31 mouse cellular contexts compared by ENCODE assay signal in the genomic region with DNA sequence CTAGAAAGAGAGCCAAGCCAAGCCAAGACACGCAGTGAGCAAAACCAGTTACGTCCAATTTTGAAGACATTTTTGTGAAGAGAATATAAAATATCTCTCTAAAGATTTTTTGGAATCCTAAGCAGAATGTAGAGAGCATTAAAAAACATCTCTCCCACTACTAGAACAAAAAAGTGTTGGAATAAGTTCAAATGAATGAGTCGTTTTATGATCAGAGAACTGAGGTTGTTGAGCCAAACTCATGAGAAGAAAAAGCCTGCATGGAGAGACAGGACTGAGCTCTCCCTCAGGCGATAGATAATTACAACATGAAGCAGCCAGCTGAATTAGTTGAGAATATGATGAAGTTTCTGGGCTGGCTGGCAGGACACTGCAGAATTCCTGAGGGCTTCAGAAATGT. TPM values are rescaled to one million over a fixed set of nuclear protein-coding genes. Genes with fewer than 3 reads are reported as not detected.
DNase-seq lines count a peak whose midpoint lies in the region; ATAC-seq and TF ChIP-seq lines count a peak whose summit lies in the region.
"Had no signal": no experiment of that assay in that cellular context is flagged by ENCODE, and none has a peak within 500 bp of the region (broad histone marks: within the 10 kb centered on the region; RNA-seq: fewer than 3 reads in every experiment).

No protein-coding gene starts in this region.

- POLR2A ChIA-PET in Patski (lab: Charles Lee): no interaction called here

- no peak overlapping the region for H3K4me3 ChIP-seq in limb, embryonic 14.5 days (replicated peaks; ENCODE audit: low read length)
- H3K4me3 ChIP-seq in limb, embryonic 10.5 days: no peak overlapping the region
- no peak overlapping the region for H3K4me3 ChIP-seq in forebrain, embryonic 13.5 days
- H3K4me3 ChIP-seq: embryonic facial prominence, embryonic 12.5 days; forebrain, embryonic 10.5 days; heart, adult 2 months; heart, embryonic 10.5 days; heart, embryonic 13.5 days; hindbrain, embryonic 12.5 days; hindbrain, embryonic 15.5 days had no signal

- 75% methylated on average over 4 of the region's 4 CpGs for WGBS in limb, embryonic 14.5 days
- 91% methylated on average over 4 of the region's 4 CpGs for WGBS in limb, embryonic 10.5 days
- 90% methylated on average over 4 of the region's 4 CpGs for WGBS in forebrain, embryonic 13.5 days

- TF ChIP-seq POLR2A in limb, embryonic 14.5 days (IDR thresholded peaks at IDR 0.05; ENCODE audit: borderline replicate concordance, extremely low read depth, insufficient read depth, insufficient read length): no peak

- peak; percentile 87 for ATAC-seq in frontal cortex, adult (ENCODE audit: low TSS enrichment)
- ATAC-seq in limb, embryonic 14.5 days (ENCODE audit: low FRiP score, low read depth): no peak
- no peak for ATAC-seq in Patski
- no peak for ATAC-seq in forebrain, embryonic 13.5 days
- ATAC-seq in erythroblast, adult 5-6 weeks (replicated peaks; ENCODE audit: low FRiP score, poor library complexity, severe bottlenecking): no peak
- ATAC-seq: activated CD4-positive, CD25-positive, alpha-beta regulatory T cell, adult 4 months; forebrain, embryonic 14.5 days; forebrain, postnatal 0 days had no signal

- H3K9ac ChIP-seq in limb, embryonic 14.5 days (ENCODE audit: low read depth, low read length, severe bottlenecking): no peak overlapping the region
- H3K9ac ChIP-seq in forebrain, embryonic 13.5 days: no peak overlapping the region
- H3K9ac ChIP-seq: embryonic facial prominence, embryonic 12.5 days; forebrain, postnatal 0 days; heart, embryonic 13.5 days; hindbrain, embryonic 12.5 days; hindbrain, embryonic 15.5 days had no signal

- in situ Hi-C loops in Patski (cut with MboI; ENCODE audit: low pct_unique_long_range_greater_than_20kb): no loop called here

- no peak overlapping the region for H3K27ac ChIP-seq in limb, embryonic 14.5 days (replicated peaks; ENCODE audit: low read depth, low read length)
- no peak overlapping the region for H3K27ac ChIP-seq in limb, embryonic 10.5 days
- no peak overlapping the region for H3K27ac ChIP-seq in forebrain, embryonic 13.5 days
- H3K27ac ChIP-seq: embryonic facial prominence, embryonic 12.5 days; forebrain, embryonic 10.5 days; heart, adult 2 months; heart, embryonic 10.5 days; heart, embryonic 13.5 days; hindbrain, embryonic 12.5 days; hindbrain, embryonic 15.5 days had no signal

- no peak for DNase-seq in frontal cortex, postnatal 10 days (ENCODE audit: low spot score in 2 of 2)
- peak; percentile 57 for DNase-seq in limb, embryonic 14.5 days (ENCODE audit: low spot score)
- no peak for DNase-seq in limb, embryonic 10.5 days (ENCODE audit: low spot score)
- peak; percentile 6 for DNase-seq in Patski (ENCODE audit: low read depth, low spot score)
- DNase-seq: adrenal gland, adult 8-10 months; adrenal gland, postnatal 25 days; B cell, adult 2 months; cerebellum, adult 18-20 months; cerebellum, adult 9-10 months; cerebellum, postnatal 14 days; forebrain, postnatal 0 days; gastrocnemius, postnatal 10 days; gastrocnemius, postnatal 36 days; heart, adult 2 months had no signal

- CTCF ChIA-PET in Patski (lab: Charles Lee): no interaction called here

- no peak overlapping the region for H3K4me2 ChIP-seq in limb, embryonic 14.5 days (replicated peaks; ENCODE audit: low read depth, low read length, severe bottlenecking)
- H3K4me2 ChIP-seq in forebrain, embryonic 13.5 days: no peak overlapping the region
- H3K4me2 ChIP-seq: embryonic facial prominence, embryonic 12.5 days; heart, embryonic 13.5 days; hindbrain, embryonic 12.5 days; hindbrain, embryonic 15.5 days had no signal

- no peak for TF ChIP-seq CTCF in Patski (IDR thresholded peaks at IDR 0.05)

- no peaks in the 10 kb centered on the region for H3K4me1 ChIP-seq in limb, embryonic 14.5 days (ENCODE audit: control insufficient read depth, insufficient read depth, low read length)
- no peaks in the 10 kb centered on the region for H3K4me1 ChIP-seq in limb, embryonic 10.5 days
- no peaks in the 10 kb centered on the region for H3K4me1 ChIP-seq in forebrain, embryonic 13.5 days
- H3K4me1 ChIP-seq: embryonic facial prominence, embryonic 12.5 days; forebrain, embryonic 10.5 days; heart, embryonic 10.5 days; heart, embryonic 13.5 days; hindbrain, embryonic 12.5 days; hindbrain, embryonic 15.5 days had no signal

- H3K9me3 ChIP-seq in limb, embryonic 14.5 days (ENCODE audit: control insufficient read depth, low read length): no peaks in the 10 kb centered on the region
- H3K9me3 ChIP-seq in limb, embryonic 10.5 days (replicated peaks): no peaks in the 10 kb centered on the region
- no peaks in the 10 kb centered on the region for H3K9me3 ChIP-seq in forebrain, embryonic 13.5 days (replicated peaks)
- H3K9me3 ChIP-seq: embryonic facial prominence, embryonic 12.5 days; forebrain, embryonic 10.5 days; G1E; heart, embryonic 10.5 days; heart, embryonic 13.5 days; hindbrain, embryonic 12.5 days; hindbrain, embryonic 15.5 days had no signal

- no peaks in the 10 kb centered on the region for H3K36me3 ChIP-seq in limb, embryonic 14.5 days (ENCODE audit: control insufficient read depth, insufficient read depth, low read length)
- H3K36me3 ChIP-seq in limb, embryonic 10.5 days: no peaks in the 10 kb centered on the region
- no peaks in the 10 kb centered on the region for H3K36me3 ChIP-seq in forebrain, embryonic 13.5 days (ENCODE audit: poor library complexity, severe bottlenecking)
- H3K36me3 ChIP-seq: embryonic facial prominence, embryonic 12.5 days; forebrain, embryonic 10.5 days; G1E; heart, embryonic 10.5 days; heart, embryonic 13.5 days; hindbrain, embryonic 12.5 days; hindbrain, embryonic 15.5 days had no signal

- no peaks in the 10 kb centered on the region for H3K27me3 ChIP-seq in limb, embryonic 14.5 days (ENCODE audit: control insufficient read depth, insufficient read depth, low read length)
- no peaks in the 10 kb centered on the region for H3K27me3 ChIP-seq in limb, embryonic 10.5 days (ENCODE audit: low read depth, poor library complexity, severe bottlenecking)
- H3K27me3 ChIP-seq in Patski: no peaks in the 10 kb centered on the region
- H3K27me3 ChIP-seq in forebrain, embryonic 13.5 days: no peaks in the 10 kb centered on the region
- H3K27me3 ChIP-seq: CH12.LX; embryonic facial prominence, embryonic 12.5 days; heart, embryonic 13.5 days; hindbrain, embryonic 12.5 days; hindbrain, embryonic 15.5 days had no signal

RNA-seq across cellular contexts. Expression of a gene that starts 49.9 kb away (rescaled TPM):
- polyA plus RNA-seq in limb, embryonic 14.5 days (2012; rRNA removed): 1.7 TPM in 2 replicates
- polyA plus RNA-seq in limb, embryonic 14.5 days (2014; fragmentation: Nextera tagmentation; extraction: Ambion mirVana): 2.2 and 2.3 TPM in 2 replicates
- 0.09 TPM in 1 of 2 replicates, not detected in the other for polyA plus RNA-seq in limb, embryonic 10.5 days (2016; fragmentation: Nextera tagmentation; extraction: Ambion mirVana)
- polyA plus RNA-seq in Patski (2021): 1.6 TPM
- polyA plus RNA-seq in forebrain, embryonic 13.5 days (2015; fragmentation: Nextera tagmentation; extraction: Ambion mirVana): 0.90 and 1.3 TPM in 2 replicates
- not detected in 2 replicates for total RNA-seq in erythroblast, adult 5-6 weeks (2015; ENCODE audit: low replicate concordance)
- not detected in 2 replicates for total RNA-seq in erythroblast, adult 5-6 weeks (2017; ENCODE audit: low replicate concordance)
- total RNA-seq: CH12.LX; gastrocnemius, adult 18-20 months; gastrocnemius, postnatal 36 days; granulocyte monocyte progenitor cell, adult 5-6 weeks; heart, adult 2 months; heart, postnatal 25 days; hematopoietic stem cell, adult 5-6 weeks had no signal
- polyA plus RNA-seq: activated CD4-positive, CD25-positive, alpha-beta regulatory T cell, adult 4 months; forebrain, embryonic 10.5 days; G1E had no signal

Comparison
In these comparisons a context has a peak if more than half of its experiments do, and no peak if none do; other contexts are left out.
1. DNase-seq: peak in limb, embryonic 14.5 days (single experiment) and Patski (single experiment); none in frontal cortex, postnatal 10 days (0 of 2) and limb, embryonic 10.5 days (single experiment).